Mouse (Mus musculus): ENCODE data around the gene Glo1.
"Not testable (repeated sequence)": the region's sequence is repeated elsewhere in the genome, so short reads cannot be mapped to it uniquely, and the experiment has no call there.

The Glo1 gene

DNA sequence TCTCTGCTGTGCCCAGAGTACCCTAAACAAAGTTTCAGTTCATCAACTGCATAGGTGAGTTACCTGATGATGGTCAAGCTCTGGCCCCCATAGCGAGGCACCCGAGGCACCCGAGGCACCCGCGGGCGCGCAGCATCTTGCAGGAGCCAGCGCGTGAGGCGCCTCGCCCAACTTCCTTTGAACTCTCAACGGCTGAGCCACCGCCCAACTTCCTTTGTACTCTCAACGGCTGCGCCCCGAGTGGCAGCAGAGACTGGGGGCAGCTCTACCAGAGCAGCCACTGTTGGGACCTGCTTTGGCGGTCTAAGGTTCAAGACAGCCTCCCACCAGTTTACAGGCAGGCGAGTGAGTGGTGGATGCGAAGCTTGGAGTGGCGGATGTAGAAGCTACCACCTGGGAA is at the start of gene Glo1:
Glo1 (minus strand) TSS at position 153 of the 400 bp plus-strand sequence.
- not testable (repeated sequence) for DNase-seq

DNA sequence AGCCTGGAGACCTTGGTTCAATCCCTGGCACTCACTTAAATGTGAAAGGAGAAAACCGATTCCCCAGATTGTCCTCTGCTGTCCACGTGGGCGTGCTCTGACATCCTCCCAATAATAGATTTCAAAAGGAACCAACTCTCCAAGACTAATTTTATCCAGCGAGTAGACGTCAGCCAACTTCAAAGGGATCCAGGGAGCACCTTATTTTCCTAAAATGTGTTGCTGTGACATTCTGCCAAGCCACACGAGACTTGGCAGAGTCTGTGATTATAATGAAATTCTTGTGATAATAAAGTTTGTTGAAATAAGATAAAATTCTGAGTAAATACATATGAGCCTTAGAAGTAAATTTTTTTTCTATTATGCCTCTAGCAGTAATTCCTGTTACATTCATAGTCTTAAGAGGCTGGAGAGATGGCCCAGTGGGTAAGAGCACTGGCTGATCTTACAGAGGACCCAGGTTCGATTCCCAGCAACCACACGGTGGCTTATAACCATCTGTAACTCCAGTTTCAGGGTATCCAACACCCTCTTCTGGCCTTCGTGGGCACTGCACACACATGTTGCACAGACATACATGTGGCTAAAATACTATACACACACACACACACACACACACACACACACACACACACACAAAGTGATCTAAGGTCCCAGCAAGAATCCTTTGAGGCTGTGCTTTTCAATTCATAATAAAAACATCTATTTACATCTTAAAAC is 48.5 kb upstream of the Glo1 start:
- no peak for DNase-seq

DNA sequence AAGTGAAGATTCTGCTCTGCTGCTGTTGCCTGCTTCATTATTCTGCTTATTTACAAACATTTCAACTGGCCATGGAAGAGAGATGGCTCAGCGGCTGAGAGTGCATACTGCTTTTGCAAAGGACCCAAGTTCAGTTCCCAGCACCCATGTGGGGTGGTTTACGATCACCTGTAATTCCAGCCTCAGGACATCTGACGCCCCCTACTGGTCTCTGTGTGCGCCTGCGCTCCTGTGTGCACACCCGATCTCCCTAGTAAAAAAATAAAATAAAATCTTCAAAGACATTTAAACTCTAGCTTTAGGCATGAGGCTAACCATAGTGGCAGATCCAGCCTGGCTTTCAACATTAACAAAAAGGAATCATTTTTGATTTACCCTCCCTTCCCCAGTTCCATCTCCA is 46.4 kb upstream of the Glo1 start:
- no peak for DNase-seq

DNA sequence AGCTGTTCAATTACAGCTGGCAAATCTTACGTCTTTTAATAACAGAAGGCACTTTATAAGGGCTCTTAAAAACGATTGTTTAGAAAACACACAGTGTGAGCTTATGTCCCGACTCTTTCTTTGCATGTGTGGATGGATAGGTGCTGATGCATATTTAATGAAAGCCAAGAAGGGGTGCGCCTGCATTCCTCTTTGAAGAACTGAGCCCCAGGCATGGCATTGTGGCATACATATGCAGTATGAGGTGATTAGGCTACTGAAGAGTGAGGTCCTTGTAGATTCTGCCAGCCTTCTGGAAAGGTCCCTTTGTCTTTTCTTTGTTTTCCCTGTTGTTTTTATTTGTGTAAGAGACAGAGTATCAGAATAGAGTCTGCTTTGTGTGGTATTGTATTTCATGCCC is 45.9 kb upstream of the Glo1 start:
- DNase-seq, result no peak

DNA sequence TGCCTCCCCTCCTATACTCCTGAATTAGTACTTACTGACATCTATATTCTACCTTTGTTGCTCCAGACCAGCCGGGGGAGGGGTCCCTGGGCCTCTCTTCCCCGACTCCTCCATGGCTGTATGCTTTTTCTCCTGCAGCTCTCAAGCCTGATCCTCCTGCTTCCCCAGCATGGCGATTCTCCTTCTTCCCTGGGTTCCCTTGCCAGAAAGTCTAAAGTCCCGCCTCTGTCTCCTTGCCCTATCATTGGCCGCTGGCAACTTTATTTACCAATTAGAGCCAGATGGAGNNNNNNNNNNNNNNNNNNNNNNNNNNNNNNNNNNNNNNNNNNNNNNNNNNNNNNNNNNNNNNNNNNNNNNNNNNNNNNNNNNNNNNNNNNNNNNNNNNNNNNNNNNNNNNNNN is 38.2 kb upstream of the Glo1 start:
- DNase-seq, result no peak

DNA sequence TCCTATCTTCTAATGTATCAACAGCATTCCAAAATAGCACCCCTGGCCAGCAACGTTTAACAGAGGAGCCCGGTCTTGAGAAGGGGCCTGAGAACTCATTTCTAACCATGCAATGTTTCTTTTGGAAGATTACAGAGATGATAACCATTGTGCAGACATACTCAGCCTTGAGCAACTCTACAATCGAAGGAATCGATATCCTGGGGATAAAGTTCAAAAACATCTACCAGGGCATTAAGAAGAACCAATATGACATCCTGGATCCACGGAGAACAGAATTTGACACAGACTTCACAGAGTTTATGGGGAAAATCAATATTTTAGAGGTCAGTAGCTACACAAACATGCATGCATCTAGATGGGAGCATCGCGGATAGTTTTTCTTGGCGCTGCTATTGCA is 36.5 kb upstream of the Glo1 start:
- DNase-seq, result no peak

DNA sequence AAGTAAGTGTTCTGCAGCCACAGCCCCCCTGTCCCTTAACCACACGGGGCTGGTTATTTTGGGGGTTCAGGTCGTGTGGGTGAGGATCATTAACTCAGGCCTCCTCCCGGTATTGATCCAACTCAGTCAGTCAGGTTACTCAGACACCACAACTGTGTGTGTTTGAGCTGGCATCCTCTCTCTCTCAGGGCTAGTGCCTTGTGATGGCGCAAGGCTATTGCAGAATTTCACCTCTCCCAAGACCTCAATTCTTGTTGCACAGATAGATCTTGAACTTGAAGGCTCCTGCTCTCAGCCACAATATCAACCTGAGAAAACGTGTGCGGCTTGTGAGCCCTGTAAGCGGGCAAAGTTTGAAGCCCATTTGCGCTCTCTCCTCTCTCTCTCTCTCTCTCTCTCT is 35.5 kb upstream of the Glo1 start:
- DNase-seq, result no peak

DNA sequence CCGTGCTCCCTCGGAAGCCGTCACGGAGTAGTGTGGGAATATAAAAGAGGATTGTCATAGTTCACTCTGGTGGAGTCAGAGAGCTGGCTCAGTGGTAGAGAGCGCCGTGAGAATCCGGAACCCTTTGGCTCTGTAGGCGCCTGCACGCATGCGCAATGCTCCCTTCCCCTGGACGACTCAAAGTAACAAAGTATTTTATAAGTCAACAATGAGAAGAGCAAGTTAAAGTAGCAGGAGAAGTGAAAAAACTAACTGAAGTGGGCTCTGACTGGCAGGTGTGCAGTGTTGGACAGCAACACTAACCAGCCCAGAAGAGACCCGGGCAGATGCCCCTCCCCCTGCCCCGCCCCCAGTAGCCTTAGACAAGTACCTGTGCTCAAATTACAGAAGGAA is 31.5 kb upstream of the Glo1 start:
- DNase-seq, result peak; percentile 85

DNA sequence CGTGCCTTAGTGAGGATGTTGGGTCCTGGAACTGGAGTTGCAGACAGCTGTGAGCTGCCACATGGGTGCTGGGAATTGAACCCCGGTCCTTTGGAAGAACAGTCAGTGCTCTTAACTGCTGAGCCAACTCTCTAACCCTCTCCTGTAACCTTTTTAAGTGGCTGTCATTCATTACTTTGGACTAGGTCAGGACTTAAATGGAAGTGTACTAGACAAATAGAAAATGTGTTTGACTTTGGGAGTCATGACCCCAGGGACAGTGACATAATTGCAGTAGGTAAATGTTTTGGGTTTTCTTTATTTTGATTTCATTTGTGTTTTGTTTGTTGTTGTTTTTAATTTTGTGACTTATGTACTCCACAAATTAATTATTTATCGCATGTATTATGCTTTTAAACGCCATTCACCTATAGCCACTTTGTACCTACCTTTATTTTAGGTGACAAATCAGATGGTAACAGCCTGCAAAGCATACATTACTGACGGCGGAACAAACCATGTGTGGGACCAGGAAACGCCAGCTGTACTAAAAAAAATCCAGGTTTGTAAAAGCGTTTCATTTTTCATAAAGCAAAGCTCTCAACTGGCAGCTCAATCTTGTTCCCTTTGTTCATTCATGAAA is 31.0 kb upstream of the Glo1 start:
- no peak for DNase-seq

DNA sequence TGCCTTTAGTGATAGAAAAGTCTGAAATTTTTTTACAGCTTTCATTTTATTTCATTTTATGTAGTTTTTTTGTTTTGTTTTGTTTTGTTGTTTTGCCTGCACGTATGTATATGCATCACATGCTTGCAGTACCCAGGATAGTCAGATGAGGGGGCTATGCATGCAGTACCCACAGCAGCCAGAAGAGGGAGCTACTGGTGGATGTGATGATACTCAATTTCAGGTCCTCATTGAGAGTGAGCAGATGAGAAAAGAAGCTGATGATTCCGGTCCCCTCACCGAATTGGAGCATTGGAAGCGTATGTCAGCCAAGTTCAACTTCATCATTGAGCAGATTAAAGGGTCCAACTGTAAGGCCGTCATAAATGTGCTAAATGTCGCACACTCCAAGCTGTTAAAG is 26.3 kb upstream of the Glo1 start:
- no peak for DNase-seq

DNA sequence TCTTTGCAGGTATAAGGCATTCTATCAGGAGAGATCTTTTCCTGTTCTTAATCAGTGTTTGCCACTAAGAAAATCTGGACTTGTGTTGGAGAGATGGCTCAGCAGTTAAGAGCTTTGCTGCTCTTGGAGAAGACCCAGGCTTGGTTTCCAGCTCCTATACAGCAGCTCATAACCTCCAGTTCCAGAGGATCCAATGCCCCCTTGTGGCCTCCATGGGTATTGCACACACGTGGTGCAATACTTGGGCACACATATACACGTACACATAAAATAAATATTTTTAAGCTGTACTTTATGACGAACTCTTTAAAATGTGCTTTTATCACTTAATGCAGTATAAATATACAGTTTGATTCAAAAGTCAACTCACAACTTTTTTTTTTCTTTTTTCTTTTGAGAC is 22.1 kb upstream of the Glo1 start:
- no peak for DNase-seq

DNA sequence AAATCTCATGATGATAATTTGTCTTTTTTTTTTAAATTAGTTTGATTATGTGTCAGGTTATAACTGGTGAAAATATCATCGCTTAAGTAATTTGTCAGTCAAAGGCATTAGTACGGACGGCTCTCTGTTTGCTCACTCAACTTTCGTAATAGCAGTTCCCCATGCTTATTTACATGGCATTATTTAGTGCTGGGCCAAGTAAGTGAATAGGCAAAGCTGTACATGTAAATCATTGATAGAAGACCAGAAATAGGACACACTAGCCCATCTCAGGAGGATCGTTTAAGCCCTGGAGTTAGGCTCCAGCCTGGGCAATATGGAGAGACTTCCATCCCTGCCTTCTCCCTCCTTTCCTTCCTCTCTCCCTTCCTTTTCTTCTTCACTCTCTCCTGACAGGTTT is 14.2 kb upstream of the Glo1 start:
- DNase-seq, result no peak

DNA sequence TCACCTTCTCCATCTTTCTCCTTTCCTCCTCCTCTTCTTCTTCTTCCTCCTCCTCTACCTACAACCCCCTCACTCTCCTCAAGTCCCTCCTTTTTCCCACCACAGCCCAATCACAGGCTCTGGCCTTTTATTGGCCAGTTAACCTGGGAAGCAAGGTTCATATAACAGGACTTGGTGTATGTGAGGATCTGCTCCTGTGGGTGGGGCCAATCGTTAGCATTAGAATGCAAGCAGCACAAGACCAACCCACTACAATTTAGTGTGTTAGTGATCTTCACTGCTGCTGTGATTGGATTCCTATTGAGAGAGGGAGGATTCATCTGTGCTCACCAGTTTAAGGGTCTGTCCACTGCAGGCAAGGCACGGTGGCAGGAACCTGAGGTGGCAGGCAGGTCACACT is 12.3 kb upstream of the Glo1 start:
- DNase-seq, result no peak

DNA sequence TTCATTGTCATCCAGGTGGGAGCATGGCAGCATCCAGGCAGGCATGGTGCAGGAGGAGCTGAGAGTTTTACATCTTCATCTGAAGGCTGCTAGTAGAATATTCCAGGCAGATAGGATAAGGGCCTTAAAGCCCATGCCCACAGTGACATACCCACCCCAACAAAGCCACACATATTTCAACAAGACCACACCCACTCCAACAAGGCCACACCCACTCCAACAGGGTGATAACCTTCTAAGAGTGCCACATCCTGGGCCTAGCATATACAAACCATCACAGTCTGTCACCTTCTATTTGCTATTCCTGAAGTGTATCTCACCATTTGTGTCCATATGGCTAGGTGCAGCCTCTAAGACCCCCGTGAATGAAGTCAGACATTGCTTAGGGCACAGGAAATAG is 11.0 kb upstream of the Glo1 start:
- DNase-seq, result no peak

DNA sequence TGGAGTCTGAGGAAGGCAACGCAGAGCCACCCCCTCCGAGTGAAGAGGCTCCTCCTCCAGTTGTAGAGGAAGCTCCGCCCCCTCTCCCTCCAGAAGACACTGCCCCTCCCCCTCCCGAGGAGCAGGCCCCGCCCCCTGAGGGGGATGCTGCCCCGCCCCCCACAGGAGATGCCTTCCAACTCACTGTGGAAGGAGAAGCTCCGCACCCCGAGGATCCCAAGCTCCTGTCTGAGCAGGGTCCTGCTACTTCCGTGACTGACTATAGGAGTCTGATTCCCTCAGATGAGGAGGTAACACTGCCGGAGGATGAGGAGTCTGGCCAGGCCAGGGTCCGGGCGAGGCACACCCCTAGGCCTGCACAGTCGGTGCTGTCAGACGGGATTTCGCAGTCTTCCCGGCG is 8.7 kb upstream of the Glo1 start:
- no peak for DNase-seq

DNA sequence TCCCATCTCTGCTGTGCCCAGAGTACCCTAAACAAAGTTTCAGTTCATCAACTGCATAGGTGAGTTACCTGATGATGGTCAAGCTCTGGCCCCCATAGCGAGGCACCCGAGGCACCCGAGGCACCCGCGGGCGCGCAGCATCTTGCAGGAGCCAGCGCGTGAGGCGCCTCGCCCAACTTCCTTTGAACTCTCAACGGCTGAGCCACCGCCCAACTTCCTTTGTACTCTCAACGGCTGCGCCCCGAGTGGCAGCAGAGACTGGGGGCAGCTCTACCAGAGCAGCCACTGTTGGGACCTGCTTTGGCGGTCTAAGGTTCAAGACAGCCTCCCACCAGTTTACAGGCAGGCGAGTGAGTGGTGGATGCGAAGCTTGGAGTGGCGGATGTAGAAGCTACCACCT is 2.5 kb downstream of the Glo1 start, which contains the start of gene Dnah8:
Dnah8 (plus strand) TSS at position 223 of the 400 bp plus-strand sequence.
- not testable (repeated sequence) for DNase-seq

DNA sequence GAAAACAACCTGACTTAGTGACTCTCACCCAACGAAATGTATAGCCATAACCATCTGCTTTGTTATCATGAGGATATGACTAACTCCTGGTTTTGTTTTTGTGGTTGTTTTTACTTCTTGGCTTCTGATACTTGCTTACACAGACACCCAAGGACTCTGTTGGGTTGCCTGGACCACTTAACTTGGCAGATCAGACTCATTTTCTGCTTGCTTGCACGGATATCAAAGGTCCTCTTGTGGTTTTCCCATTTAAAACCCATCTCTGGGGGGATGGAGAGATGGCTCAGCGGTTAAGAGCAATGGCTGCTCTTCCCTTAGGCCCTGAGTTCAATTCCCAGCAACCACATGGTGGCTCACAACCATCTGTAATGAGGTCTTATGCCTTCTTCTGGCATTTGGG is 3.5 kb downstream of the Glo1 start:
- DNase-seq, result no peak

DNA sequence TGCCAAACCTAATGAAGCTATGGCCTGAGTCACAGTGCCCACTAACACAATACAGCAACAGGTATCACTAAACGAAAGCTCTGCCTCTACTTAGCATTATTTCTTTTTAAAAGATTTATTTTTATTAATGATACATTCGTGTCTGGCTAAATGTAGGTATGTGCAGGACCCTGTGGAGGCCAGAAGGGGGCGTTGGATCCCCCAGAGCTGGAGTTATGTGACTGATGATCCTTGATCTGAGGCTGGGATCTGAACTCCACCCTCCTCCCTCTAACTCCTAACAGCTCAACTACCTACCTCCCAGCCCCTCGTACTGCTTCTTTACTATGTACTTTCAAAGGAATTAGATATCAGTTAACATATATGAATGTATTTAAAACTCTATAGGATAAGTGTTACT is 5.2 kb downstream of the Glo1 start:
- DNase-seq, result no peak

DNA sequence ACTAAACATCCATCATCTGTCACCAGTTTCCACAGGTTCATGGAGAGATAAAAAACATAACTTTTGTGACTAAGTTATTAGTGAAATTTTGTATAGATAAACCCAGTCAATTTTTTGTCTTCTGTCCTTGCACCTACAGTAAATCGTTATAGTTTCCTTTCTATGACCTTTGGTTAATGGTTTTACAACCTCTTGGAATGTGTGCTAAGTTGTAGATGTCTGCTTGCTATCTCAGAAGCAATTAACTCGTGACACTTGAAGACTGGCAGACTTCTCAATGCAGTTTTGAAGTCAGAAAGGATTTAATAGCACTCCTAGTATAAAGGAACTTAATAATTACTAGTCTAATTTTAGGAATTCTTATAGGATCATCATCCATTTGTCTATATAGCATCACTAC is 6.1 kb downstream of the Glo1 start:
- DNase-seq, result no peak

DNA sequence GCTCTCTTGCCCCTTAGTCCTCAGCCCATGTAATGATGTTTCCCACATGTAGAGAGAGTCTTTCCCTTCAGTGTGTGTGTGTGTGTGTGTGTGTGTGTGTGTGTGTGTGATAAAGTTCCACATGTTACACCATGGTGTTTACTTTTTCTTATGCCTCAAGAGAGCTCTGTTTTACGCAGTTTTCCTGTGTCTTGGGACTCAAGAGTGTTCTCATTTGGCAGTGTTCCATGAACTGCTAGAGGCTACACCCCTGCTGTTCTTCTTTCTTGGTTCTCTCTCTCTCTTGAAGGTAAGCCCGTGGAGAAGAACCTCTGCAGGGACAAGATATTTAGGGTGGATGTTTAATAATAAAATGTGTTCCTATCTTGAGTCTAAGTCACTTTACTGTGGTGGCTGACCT is 7.5 kb downstream of the Glo1 start:
- no peak for DNase-seq

DNA sequence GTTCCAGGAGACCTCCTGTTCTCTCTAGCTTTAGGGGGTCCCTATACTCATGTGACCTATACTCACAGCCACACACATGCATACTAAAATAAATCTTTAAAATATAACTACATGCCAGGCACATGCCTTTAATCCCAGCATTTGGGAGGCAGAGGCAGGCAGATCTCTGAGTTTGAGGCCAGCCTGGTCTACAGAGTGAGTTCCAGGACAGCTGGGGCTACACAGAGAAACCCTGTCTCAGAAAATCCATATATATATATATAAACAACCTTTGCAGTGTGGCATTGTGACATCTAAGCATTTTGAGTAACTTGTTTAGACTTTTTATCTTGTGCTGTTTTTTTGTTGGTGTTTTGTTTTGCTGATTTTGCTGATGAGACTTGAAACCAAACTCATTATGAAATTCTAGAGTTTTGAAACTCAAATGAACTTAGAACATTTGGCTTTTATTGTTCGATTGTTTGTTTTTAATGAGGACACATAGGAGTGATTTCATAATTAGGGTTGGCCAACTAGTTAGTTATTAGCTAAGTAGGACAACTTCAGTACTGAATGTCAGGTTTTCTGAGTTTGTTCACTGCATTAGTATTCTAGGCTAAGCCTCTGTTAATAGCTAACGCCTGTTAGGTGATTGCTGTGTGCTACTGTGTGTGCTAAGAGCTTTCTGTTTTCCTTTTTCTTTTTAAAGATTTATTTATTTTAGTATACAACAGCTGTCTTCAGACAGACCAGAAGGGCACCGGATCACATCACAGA is 8.4 kb downstream of the Glo1 start:
- DNase-seq, result no peak

DNA sequence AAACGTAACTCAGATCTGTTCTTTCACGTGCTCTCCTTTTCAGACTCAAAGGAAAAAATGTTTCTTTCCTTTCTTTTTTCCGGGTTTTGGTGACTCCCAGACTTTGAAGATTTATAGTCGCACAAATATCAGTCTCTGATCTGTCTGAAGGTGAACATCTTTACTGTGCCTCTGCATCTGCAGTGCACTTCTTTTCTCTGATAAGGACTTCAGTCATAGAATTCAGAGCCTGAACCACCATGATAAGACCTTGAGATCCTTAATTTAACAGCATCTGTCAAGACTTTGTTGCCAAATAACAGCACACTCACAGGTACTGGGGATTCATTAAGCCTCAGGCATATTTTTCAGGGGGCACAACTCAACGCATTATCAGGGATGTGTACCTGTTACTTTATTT is 10.5 kb downstream of the Glo1 start:
- no peak for DNase-seq

DNA sequence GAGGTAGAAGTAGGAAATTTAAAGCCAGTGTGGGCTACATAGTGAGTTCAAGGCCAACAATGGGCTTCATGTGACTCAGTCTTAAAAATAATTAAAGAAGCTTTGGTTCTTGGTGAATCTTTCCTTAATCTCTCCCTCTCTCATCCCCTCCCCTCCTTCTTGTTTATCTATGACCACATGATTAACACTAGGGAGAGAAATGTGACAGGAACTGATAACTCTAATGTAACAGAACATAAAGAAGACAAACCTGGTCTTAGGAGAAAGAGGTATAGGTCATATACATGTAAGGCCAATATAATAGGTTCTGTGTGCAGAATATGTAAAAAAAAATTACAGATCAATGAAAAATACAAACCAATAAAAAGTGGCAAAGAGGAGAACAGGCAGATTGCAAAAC is 13.3 kb downstream of the Glo1 start:
- DNase-seq, result no peak
